Mouse (Mus musculus): ENCODE measurements around the gene Rnf43. TPM values are rescaled to one million over a fixed set of nuclear protein-coding genes. Genes with fewer than 3 reads are reported as not detected.

Gene Rnf43
- polyA plus RNA-seq, 1 experiment from 2014 or later, result 1.6 TPM

- H3K27me3 ChIP-seq (ENCODE audit: control insufficient read depth, insufficient read depth, low read length), result no peaks in the 10 kb centered on the region
- H3K4me1 ChIP-seq (ENCODE audit: control insufficient read depth, insufficient read depth, low read length), result peaks cover 8% of the 10 kb centered on the region; the same call in 1 of the 2 replicates
- H3K4me2 ChIP-seq (ENCODE audit: low read depth, severe bottlenecking), result peak overlapping the region; percentile 74
- peak; percentile 76; the same call in 1 of the 2 replicates for ATAC-seq (ENCODE audit: insufficient number of reproducible peaks, low FRiP score, low TSS enrichment, low read depth)
- H3K4me3 ChIP-seq (ENCODE audit: low read depth, low read length), result peak overlapping the region; percentile 22
- WGBS, result 4% methylated on average over 21 of the region's 21 CpGs
- no peaks in the 10 kb centered on the region for H3K9me3 ChIP-seq (ENCODE audit: control insufficient read depth, low read length)
- peak overlapping the region; percentile 57 for H3K9ac ChIP-seq (ENCODE audit: low read length)
- no peaks in the 10 kb centered on the region for H3K36me3 ChIP-seq (ENCODE audit: control insufficient read depth, insufficient read depth, low read length)
- H3K27ac ChIP-seq (replicated peaks; ENCODE audit: low read depth, low read length), result no peak overlapping the region
- peak; percentile 81 for DNase-seq (ENCODE audit: low spot score)
These were observed 47.2 kb downstream of the Rnf43 start for GRCm38 (mm10) chr11:87709513-87710261.

- peak overlapping the region; percentile 74 for H3K4me2 ChIP-seq (ENCODE audit: low read depth, severe bottlenecking)
- H3K4me3 ChIP-seq (ENCODE audit: low read depth, low read length), result peak overlapping the region; percentile 22; the same call in 1 of the 2 replicates
- WGBS, result 46% methylated on average over 7 of the region's 7 CpGs
- ATAC-seq (ENCODE audit: insufficient number of reproducible peaks, low FRiP score, low TSS enrichment, low read depth) (no peak), DNase-seq (ENCODE audit: low spot score) (no peak)
- H3K4me1 ChIP-seq (ENCODE audit: control insufficient read depth, insufficient read depth, low read length), result peaks cover 8% of the 10 kb centered on the region; the same call in 1 of the 2 replicates
- H3K9me3 ChIP-seq (ENCODE audit: control insufficient read depth, low read length), result no peaks in the 10 kb centered on the region
- no peaks in the 10 kb centered on the region for H3K36me3 ChIP-seq (ENCODE audit: control insufficient read depth, insufficient read depth, low read length)
- no peak overlapping the region for H3K27ac ChIP-seq (replicated peaks; ENCODE audit: low read depth, low read length)
- peak overlapping the region; percentile 57; the same call in 1 of the 2 replicates for H3K9ac ChIP-seq (ENCODE audit: low read length)
- no peaks in the 10 kb centered on the region for H3K27me3 ChIP-seq (ENCODE audit: control insufficient read depth, insufficient read depth, low read length)
These were observed 47.7 kb downstream of the Rnf43 start for GRCm38 (mm10) chr11:87710262-87710615.

- Histone ChIP-seq H3K4me1 (ENCODE audit: control insufficient read depth, insufficient read depth, low read length) (peaks cover 8% of the 10 kb centered on the region; the same call in 1 of the 2 replicates), H3K9ac (ENCODE audit: low read length) (no peak overlapping the region), H3K4me2 (ENCODE audit: low read depth, severe bottlenecking) (no peak overlapping the region), H3K36me3 (ENCODE audit: control insufficient read depth, insufficient read depth, low read length) (no peaks in the 10 kb centered on the region), H3K27ac (replicated peaks; ENCODE audit: low read depth, low read length) (no peak overlapping the region), H3K27me3 (ENCODE audit: control insufficient read depth, insufficient read depth, low read length) (no peaks in the 10 kb centered on the region), H3K9me3 (ENCODE audit: control insufficient read depth, low read length) (no peaks in the 10 kb centered on the region), H3K4me3 (ENCODE audit: low read depth, low read length) (no peak overlapping the region)
- whole genome bisulfite sequencing, result 80% methylated on average over 4 of the region's 4 CpGs
- DNase-seq (ENCODE audit: low spot score) (no peak), ATAC-seq (ENCODE audit: insufficient number of reproducible peaks, low FRiP score, low TSS enrichment, low read depth) (no peak)
These were observed 49.7 kb downstream of the Rnf43 start for GRCm38 (mm10) chr11:87712188-87712587.

GRCm38 (mm10) chr11:87715999-87716398, 53.5 kb downstream of the Rnf43 start:
- 85% methylated on average over 4 of the region's 4 CpGs for WGBS

GRCm38 (mm10) chr11:87719526-87719925, 57.0 kb downstream of the Rnf43 start:
- H3K4me1 ChIP-seq (ENCODE audit: control insufficient read depth, insufficient read depth, low read length), result no peaks in the 10 kb centered on the region
- no peak overlapping the region for H3K4me2 ChIP-seq (ENCODE audit: low read depth, severe bottlenecking)
- ATAC-seq (ENCODE audit: insufficient number of reproducible peaks, low FRiP score, low TSS enrichment, low read depth) (no peak), DNase-seq (ENCODE audit: low spot score) (no peak)
- no peaks in the 10 kb centered on the region for H3K27me3 ChIP-seq (ENCODE audit: control insufficient read depth, insufficient read depth, low read length)
- H3K4me3 ChIP-seq (ENCODE audit: low read depth, low read length), result no peak overlapping the region
- 77% methylated on average over 7 of the region's 7 CpGs for WGBS
- H3K9ac ChIP-seq (ENCODE audit: low read length), result no peak overlapping the region
- H3K36me3 ChIP-seq (ENCODE audit: control insufficient read depth, insufficient read depth, low read length), result no peaks in the 10 kb centered on the region
- no peaks in the 10 kb centered on the region for H3K9me3 ChIP-seq (ENCODE audit: control insufficient read depth, low read length)
- H3K27ac ChIP-seq (replicated peaks; ENCODE audit: low read depth, low read length), result no peak overlapping the region

More at GRCm38 (mm10) chr11:87715999-87716398, 53.5 kb downstream of the Rnf43 start:
- no peak overlapping the region for H3K27ac ChIP-seq (replicated peaks; ENCODE audit: low read depth, low read length)
- H3K9me3 ChIP-seq (ENCODE audit: control insufficient read depth, low read length), result no peaks in the 10 kb centered on the region
- H3K9ac ChIP-seq (ENCODE audit: low read length), result no peak overlapping the region
- no peaks in the 10 kb centered on the region for H3K36me3 ChIP-seq (ENCODE audit: control insufficient read depth, insufficient read depth, low read length)
- no peaks in the 10 kb centered on the region for H3K27me3 ChIP-seq (ENCODE audit: control insufficient read depth, insufficient read depth, low read length)
- no peak for ATAC-seq (ENCODE audit: insufficient number of reproducible peaks, low FRiP score, low TSS enrichment, low read depth)
- H3K4me1 ChIP-seq (ENCODE audit: control insufficient read depth, insufficient read depth, low read length), result 0 out of 2 replicates have a peak, but pooled peaks cover 2% of the 10 kb centered on the region
- no peak overlapping the region for H3K4me2 ChIP-seq (ENCODE audit: low read depth, severe bottlenecking)
- no peak overlapping the region for H3K4me3 ChIP-seq (ENCODE audit: low read depth, low read length)
- DNase-seq (ENCODE audit: low spot score), result no peak

- Histone ChIP-seq H3K9ac (ENCODE audit: low read length) (no peak overlapping the region), H3K9me3 (ENCODE audit: control insufficient read depth, low read length) (no peaks in the 10 kb centered on the region), H3K4me2 (ENCODE audit: low read depth, severe bottlenecking) (no peak overlapping the region), H3K27me3 (ENCODE audit: control insufficient read depth, insufficient read depth, low read length) (no peaks in the 10 kb centered on the region), H3K27ac (replicated peaks; ENCODE audit: low read depth, low read length) (no peak overlapping the region), H3K36me3 (ENCODE audit: control insufficient read depth, insufficient read depth, low read length) (no peaks in the 10 kb centered on the region), H3K4me3 (ENCODE audit: low read depth, low read length) (no peak overlapping the region), H3K4me1 (ENCODE audit: control insufficient read depth, insufficient read depth, low read length) (0 out of 2 replicates have a peak, but pooled peaks cover under 1% of the 10 kb centered on the region)
- DNase-seq (ENCODE audit: low spot score), result no peak
- 57% methylated on average over 9 of the region's 9 CpGs for WGBS
- ATAC-seq (ENCODE audit: insufficient number of reproducible peaks, low FRiP score, low TSS enrichment, low read depth), result no peak
These were observed 57.8 kb downstream of the Rnf43 start for GRCm38 (mm10) chr11:87720324-87720723.

- H3K4me1 ChIP-seq (ENCODE audit: control insufficient read depth, insufficient read depth, low read length), result peaks cover 3% of the 10 kb centered on the region; the same call in 1 of the 2 replicates
- no peaks in the 10 kb centered on the region for H3K27me3 ChIP-seq (ENCODE audit: control insufficient read depth, insufficient read depth, low read length)
- H3K9ac ChIP-seq (ENCODE audit: low read length), result no peak overlapping the region
- no peaks in the 10 kb centered on the region for H3K9me3 ChIP-seq (ENCODE audit: control insufficient read depth, low read length)
- H3K27ac ChIP-seq (replicated peaks; ENCODE audit: low read depth, low read length), result no peak overlapping the region
- DNase-seq (ENCODE audit: low spot score) (no peak), ATAC-seq (ENCODE audit: insufficient number of reproducible peaks, low FRiP score, low TSS enrichment, low read depth) (no peak)
- no peaks in the 10 kb centered on the region for H3K36me3 ChIP-seq (ENCODE audit: control insufficient read depth, insufficient read depth, low read length)
- H3K4me2 ChIP-seq (ENCODE audit: low read depth, severe bottlenecking), result no peak overlapping the region
- no peak overlapping the region for H3K4me3 ChIP-seq (ENCODE audit: low read depth, low read length)
- 76% methylated on average over 9 of the region's 9 CpGs for WGBS
These were observed 58.3 kb downstream of the Rnf43 start for GRCm38 (mm10) chr11:87720839-87721238.

GRCm38 (mm10) chr11:87722168-87722567, 59.6 kb downstream of the Rnf43 start:
- H3K4me1 ChIP-seq (ENCODE audit: control insufficient read depth, insufficient read depth, low read length), result peaks cover 9% of the 10 kb centered on the region
- DNase-seq (ENCODE audit: low spot score) (no peak), ATAC-seq (ENCODE audit: insufficient number of reproducible peaks, low FRiP score, low TSS enrichment, low read depth) (no peak)
- H3K9me3 ChIP-seq (ENCODE audit: control insufficient read depth, low read length), result no peaks in the 10 kb centered on the region
- WGBS, result 89% methylated on average over 3 of the region's 3 CpGs
- H3K27me3 ChIP-seq (ENCODE audit: control insufficient read depth, insufficient read depth, low read length), result no peaks in the 10 kb centered on the region
- no peak overlapping the region for H3K4me3 ChIP-seq (ENCODE audit: low read depth, low read length)
- H3K9ac ChIP-seq (ENCODE audit: low read length), result no peak overlapping the region
- H3K4me2 ChIP-seq (ENCODE audit: low read depth, severe bottlenecking), result no peak overlapping the region
- H3K27ac ChIP-seq (replicated peaks; ENCODE audit: low read depth, low read length), result no peak overlapping the region
- H3K36me3 ChIP-seq (ENCODE audit: control insufficient read depth, insufficient read depth, low read length), result no peaks in the 10 kb centered on the region
